Mouse (Mus musculus) left cerebral cortex, adult 2 months (tissue): ENCODE results near the gene Noto. TPM values are rescaled to one million over a fixed set of nuclear protein-coding genes. Genes with fewer than 3 reads are reported as not detected.

Experiments used
- DNase-seq, 2 experiments: peaks; one replicate each; pipeline ENCODE4 v3.0.0; 2021 to 2022; ENCODE audit warnings: low spot score in 2 of 2, mixed read lengths in 1 of 2; ENCODE audit errors: extremely low spot score in 1 of 2
- H3K27ac ChIP-seq: fragments of 200-600 bp; 2 replicates; pipeline ENCODE4 v1.8.1; 2022
- H3K4me3 ChIP-seq: fragments of 200-600 bp; 2 replicates; pipeline ENCODE4 v1.8.1; 2022
- CTCF ChIP-seq: fragments of 200-600 bp; IDR thresholded peaks from 2 replicates; pipeline ENCODE4 v1.8.1; 2022; ENCODE audit warnings: antibody characterized with exemption, mild to moderate bottlenecking, moderate library complexity
- intact Hi-C: fragments of 180-260 bp; cut with DNase I; formaldehyde crosslinking; loops from one replicate; pipeline ENCODE4 v1.15.1; 2025
- long read RNA-seq, 2 experiments: library from polyadenylated mRNA; stranded (forward); transcript quantifications; one replicate each; pipeline ENCODE4 v2.0.0; 2021; ENCODE audit warnings: borderline mapping rate in 2 of 2
- total RNA-seq, 2 experiments: library from RNA; stranded (reverse); gene quantifications; 2 replicates each; pipeline ENCODE4 v1.2.3; 2021

Noto gene
- total RNA-seq = not detected
- long read RNA-seq, experiment 1 = 0 reads
- long read RNA-seq, experiment 2 = 0 reads

DNA sequence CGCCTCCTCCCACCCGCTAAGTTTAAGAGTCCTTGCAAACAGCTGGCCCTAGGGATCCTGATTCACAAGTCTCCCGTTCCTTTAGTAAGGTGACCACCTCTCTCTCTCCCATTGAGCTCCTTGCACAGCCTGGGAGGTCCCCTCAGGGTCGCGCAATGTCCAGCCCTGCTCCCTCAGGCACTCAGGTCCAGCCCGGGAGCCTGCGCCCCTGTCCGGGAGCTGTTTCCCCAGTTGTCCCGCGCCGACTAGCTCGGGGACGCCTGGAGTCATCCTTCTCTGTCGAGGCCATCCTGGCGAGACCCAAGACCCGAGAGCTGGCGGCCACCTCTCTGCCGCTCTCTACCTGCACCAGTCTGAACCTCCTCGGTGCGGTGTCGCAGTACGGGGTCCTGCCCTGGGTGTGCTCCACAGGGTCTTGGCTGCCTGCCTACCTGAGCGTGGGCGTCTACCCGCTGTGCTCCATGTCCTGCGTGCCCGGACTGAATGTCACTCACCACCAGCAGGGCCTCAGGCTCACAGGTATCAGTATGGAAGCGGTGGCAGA, at the start of gene Noto:
Gene Noto, plus strand, starts transcription at position 51 of the 544 bp plus-strand sequence.
- no peak for TF ChIP-seq CTCF
- Histone ChIP-seq H3K27ac (no peak within 1 kb of the TSS), H3K4me3 (no peak within 1 kb of the TSS)
- intact Hi-C loops = no loop called here
- DNase-seq = no peak

DNA sequence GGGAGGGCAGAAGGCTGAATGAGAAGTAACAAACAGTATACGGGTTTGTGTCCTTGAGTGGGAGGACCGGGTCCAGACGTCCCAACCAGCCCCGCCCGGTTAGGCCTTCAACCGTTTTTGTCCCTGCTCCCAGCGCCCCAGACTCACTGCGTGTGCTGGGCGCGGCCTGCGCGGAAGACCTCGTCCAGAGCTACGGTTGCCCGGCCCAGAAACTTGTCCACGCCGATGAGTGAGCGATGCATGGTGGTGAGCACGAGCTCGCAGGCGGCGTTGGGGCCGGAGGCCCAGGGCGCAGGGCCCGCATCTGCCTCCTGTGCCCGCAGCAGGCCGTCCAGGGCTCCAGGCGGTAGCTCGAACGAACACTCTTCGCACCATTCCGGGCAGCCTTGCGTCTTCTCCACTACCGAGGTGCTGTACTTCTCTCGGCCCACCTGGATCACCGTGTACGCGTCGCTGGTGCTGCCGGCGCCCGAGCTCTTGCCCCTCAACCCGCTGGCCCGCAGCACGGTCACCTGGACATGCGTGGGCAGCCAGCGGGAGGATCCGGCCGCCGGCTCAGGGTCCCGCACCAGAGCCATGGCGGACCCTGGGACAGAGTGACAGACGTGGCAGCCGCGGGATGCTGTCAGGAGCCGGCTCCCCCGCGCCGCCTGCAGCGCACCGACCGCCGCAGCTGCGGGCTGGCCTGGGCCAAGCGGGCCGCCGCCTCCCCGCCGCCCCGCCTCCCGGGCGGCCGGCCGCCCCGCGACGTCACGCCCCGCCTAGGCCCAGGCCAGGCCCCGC, 49.5 kb upstream of the Noto start, which contains the start of gene Rab11fip5:
Gene Rab11fip5, minus strand, starts transcription at position 684 of the 783 bp plus-strand sequence.
- TF ChIP-seq CTCF = no peak
- intact Hi-C loops = no loop called here
- DNase-seq = peak; percentile 35 to 37
- H3K4me3 ChIP-seq = peak within 1 kb of the TSS; percentile 96
- peak within 1 kb of the TSS; percentile 91 for H3K27ac ChIP-seq

GRCm38 (mm10) chr6:85374734-85375114, 49.0 kb upstream of the Noto start:
- intact Hi-C loops = no loop called here
- H3K4me3 ChIP-seq = peak overlapping the region; percentile 96
- peak; percentile 91 to 92 for DNase-seq
- H3K27ac ChIP-seq = peak overlapping the region; percentile 87
- no peak for TF ChIP-seq CTCF

DNA sequence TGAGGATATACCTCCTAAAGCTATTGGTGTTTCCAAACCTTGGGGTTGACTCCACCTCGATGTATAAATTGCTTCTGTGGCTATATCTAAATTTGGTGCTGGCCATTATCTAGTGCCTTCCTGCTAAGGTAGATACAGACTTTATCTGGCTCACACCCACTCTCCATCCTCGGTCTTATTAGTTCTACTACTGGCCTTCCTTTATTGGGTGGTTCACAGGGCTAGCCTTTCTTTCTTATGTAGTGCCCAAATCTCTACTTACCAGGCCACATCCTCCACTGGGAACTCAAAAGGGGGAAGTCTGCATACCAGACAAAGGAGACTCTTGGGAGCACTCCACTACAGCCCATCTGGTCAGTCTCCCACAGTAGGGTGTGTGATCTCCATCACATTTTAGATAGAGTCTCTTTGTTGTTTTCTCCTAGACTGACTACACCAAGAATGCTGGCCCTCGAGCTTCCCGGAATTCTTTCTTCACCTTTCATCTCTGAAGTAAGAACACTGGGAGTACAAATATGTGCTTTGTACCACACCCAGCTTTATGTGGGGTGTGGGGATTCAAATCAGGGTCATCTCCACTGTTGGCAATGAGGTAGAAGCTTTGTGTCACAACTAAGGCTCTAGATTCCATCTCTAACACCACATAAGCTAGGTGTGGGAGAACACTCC, 46.5 kb upstream of the Noto start:
- TF ChIP-seq CTCF = no peak
- H3K4me3 ChIP-seq = no peak overlapping the region
- H3K27ac ChIP-seq = no peak overlapping the region
- intact Hi-C loops = no loop called here
- no peak for DNase-seq

- intact Hi-C loops = no loop called here
- Histone ChIP-seq H3K4me3 (no peak overlapping the region), H3K27ac (no peak overlapping the region)
- no peak for TF ChIP-seq CTCF
- no peak for DNase-seq
Observed at GRCm38 (mm10) chr6:85377876-85378275, 45.8 kb upstream of the Noto start.

DNA sequence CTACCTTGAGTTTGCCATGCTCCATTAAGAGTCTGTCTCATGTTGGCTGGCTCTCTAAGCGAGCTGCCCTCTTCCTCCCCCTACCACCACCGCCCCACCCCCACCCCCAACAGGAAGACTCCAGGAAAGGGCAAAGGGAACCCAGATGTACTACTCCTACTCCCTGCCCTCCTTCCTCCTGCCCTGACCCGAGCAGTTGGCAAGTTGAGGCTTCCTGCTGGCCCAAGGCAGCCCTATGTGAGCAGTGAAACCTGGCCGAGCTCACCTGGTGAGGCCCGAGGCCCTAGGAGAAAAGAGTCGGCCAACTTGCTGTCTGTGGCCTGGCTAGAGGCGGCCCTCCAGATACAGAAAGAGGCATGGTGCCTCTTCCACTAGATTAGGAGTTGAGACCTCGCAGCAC, 45.1 kb upstream of the Noto start:
- no peak overlapping the region for H3K4me3 ChIP-seq
- no peak for TF ChIP-seq CTCF
- no peak overlapping the region for H3K27ac ChIP-seq
- intact Hi-C loops = no loop called here
- DNase-seq = no peak

GRCm38 (mm10) chr6:85380201-85380900, 43.3 kb upstream of the Noto start:
- H3K27ac ChIP-seq = no peak overlapping the region
- TF ChIP-seq CTCF = peak; percentile 92
- no peak overlapping the region for H3K4me3 ChIP-seq
- intact Hi-C loops = loop anchor here (1.0 kb wide), 1 partner anchor 34 kb away; no protein-coding TSS in a partner anchor
- DNase-seq = peak; percentile 76 to 78

GRCm38 (mm10) chr6:85380901-85381647, 42.6 kb upstream of the Noto start:
- no peak for TF ChIP-seq CTCF
- intact Hi-C loops = loop anchor here (1.0 kb wide), 1 partner anchor 35 kb away; no protein-coding TSS in a partner anchor

GRCm38 (mm10) chr6:85381648-85382020, 42.1 kb upstream of the Noto start:
- intact Hi-C loops = no loop called here
- Histone ChIP-seq H3K27ac (no peak overlapping the region), H3K4me3 (no peak overlapping the region)
- TF ChIP-seq CTCF = no peak
- no peak for DNase-seq

More at GRCm38 (mm10) chr6:85380901-85381647, 42.6 kb upstream of the Noto start:
- Histone ChIP-seq H3K4me3 (no peak overlapping the region), H3K27ac (no peak overlapping the region)
- no peak for DNase-seq

- TF ChIP-seq CTCF = no peak
- H3K4me3 ChIP-seq = no peak overlapping the region
- no peak for DNase-seq
- H3K27ac ChIP-seq = no peak overlapping the region
- intact Hi-C loops = no loop called here
Observed at GRCm38 (mm10) chr6:85382791-85383190, 40.9 kb upstream of the Noto start.

GRCm38 (mm10) chr6:85388608-85389007, 35.1 kb upstream of the Noto start:
- no peak overlapping the region for H3K4me3 ChIP-seq
- no peak for DNase-seq
- no peak overlapping the region for H3K27ac ChIP-seq
- intact Hi-C loops = no loop called here
- TF ChIP-seq CTCF = no peak
